Mouse (Mus musculus) urinary bladder, postnatal 10 days (tissue): ENCODE measurements around the gene Smtn.

Experiments
- DNase-seq: peaks from one replicate; pipeline ENCODE4 v3.0.0; 2022; ENCODE audit warnings: low spot score

Smtn gene

GRCm38 (mm10) chr11:3540451-3541085 lies at the start of gene Smtn:
Gene Smtn, minus strand, starts transcription at chr11:3540612.
- DNase-seq, result no peak

GRCm38 (mm10) chr11:3588036-3588672 lies 47.7 kb upstream of the Smtn start:
- no peak for DNase-seq

DNA sequence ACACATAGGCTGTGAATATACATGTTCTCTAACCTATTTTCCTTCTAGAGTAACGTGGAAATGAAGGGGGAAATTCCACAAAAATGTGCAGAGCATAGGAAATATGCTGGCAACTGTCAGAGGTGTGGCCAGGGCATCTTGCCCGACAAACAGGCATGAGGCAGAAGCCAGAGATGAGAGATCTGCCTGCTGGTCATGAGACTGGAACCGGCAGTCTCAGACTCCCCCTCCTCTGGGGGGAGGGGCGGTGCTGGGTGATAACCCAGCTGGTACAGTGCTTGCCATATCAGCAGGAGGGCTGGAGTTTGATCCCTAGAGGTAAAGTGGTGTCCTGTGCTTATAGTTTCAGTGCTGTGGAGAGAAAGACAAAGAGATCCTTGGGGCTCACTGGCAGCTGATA lies 46.9 kb upstream of the Smtn start:
- no peak for DNase-seq

DNA sequence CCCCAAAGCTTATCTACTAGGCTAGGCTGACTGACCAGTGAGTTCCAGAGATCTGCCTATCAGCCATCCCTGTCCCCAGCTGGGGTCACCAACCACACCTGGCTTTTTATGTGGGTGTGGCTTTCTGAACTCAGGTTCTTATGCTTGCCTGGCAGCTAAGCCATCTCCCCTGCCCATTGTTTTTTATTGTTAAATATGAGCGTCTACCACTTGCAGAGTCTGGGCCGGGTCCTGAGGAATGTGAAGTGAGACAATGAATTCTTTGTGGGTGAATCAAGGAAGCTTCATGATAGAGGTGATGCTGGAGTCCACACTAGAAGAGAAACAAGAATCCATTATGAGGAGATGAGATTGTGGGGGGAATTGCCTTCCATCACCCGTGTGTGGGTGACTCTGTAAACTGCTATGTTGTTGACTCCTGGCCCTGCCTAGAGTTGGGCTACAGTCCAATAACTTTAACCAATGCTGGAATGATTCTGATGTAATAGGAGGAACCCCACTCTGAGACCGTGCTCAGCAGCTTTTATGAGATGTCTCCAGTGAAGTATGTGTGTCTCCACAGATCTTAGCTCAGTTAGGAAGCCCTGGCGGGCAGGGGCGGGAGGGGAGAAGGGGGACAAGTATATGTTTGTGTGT lies 45.7 kb upstream of the Smtn start:
- DNase-seq, result no peak

- DNase-seq, result no peak
Measured at GRCm38 (mm10) chr11:3583127-3583526, 42.7 kb upstream of the Smtn start.

- no peak for DNase-seq
Measured at GRCm38 (mm10) chr11:3581908-3582307, 41.5 kb upstream of the Smtn start.

- no peak for DNase-seq
Measured at GRCm38 (mm10) chr11:3580306-3581084, 40.1 kb upstream of the Smtn start.

DNA sequence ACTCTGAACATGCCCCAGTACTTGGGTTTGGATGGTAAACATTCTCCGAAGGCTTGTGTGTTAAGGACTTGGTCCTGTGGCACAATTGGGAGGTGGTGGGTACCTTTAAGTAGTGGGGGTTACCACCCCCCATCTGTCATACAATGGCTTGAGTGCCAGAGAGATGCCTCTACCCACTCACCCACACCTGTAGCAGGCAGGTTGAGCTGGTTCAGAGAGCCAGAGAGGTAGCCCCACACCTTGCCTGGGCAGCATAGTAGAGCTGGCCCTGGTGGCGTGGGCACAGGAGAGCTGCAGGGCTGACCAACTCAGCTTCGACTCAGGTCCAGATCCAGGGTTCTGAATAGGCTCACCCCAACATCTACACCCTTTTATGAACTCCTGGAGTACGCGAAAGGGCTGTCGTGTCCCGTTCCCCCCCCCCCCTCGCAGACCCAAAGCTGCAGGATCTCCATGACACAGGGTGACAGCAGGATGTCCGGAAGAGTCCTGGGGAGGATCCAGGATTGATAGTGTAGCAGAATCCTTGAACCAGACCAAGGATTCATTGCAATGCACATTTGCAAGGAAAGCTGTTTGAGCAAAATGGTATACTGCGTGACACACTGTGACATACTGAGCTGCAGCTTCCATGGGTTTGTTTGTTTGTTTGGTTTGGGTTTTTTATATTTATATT lies 37.8 kb upstream of the Smtn start:
- DNase-seq, result no peak

DNA sequence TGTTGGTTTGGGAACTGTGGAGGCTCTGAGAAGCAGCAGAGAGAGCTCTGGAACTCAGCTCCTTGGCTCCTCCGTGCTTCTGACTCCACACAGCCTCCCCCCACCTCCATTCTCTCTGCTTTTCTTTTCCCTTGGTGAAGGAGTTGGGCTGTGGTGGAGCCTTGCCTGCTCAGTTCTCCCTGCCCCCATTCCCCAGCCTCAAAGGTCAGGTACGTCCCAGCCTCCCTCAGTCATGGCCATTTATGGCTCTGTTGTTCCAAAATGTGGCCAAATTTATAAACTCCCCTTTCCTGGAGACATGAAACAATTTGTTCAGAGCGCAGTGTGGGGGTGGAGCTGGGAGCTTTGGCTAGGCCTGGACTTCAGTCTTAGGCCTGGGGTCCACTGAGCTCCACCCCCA lies 34.8 kb upstream of the Smtn start:
- no peak for DNase-seq

- DNase-seq, result no peak
Measured at GRCm38 (mm10) chr11:3573092-3573491, 32.7 kb upstream of the Smtn start.

GRCm38 (mm10) chr11:3572181-3572580 lies 31.8 kb upstream of the Smtn start:
- no peak for DNase-seq

- DNase-seq, result no peak
Measured at GRCm38 (mm10) chr11:3570321-3570720, 29.9 kb upstream of the Smtn start.

DNA sequence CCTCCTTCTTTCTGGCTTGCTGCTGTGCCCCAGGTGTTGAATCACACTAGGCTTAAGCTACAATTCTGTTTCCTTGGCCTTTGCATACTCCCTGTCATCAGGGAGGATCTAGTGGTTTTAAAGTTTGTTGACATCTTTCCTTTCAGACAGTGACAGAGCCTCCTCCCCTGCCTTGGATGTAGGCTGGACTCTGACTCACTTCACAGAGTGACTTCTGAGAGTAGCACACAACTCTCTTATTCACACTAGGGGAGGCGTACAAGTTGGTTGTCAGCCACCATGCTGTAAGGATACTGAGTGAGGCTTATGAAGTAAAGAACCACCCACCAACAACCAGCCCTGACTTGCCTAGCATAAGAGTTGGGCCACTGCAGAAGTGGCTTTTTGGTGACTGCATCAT lies 27.5 kb upstream of the Smtn start:
- no peak for DNase-seq

DNA sequence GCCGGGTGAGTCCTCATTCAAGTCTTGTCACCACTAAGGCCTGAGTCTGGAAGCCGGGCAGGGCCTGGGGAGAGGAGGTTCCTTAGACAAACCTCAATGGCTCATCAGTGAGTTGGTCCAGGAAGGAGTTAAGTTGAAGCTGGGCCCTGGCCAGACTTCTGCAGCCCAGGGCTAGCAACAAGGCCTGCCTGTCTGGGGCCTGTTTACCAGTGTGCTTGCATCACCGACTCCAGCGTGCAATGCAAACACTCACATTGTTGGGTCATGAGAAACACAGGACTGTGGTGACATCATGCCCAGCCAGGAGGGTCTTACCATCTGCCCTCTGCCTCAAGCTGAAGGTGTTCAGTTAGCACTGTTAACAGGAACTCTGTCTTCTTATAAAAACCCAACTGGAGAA lies 25.6 kb upstream of the Smtn start:
- no peak for DNase-seq

DNA sequence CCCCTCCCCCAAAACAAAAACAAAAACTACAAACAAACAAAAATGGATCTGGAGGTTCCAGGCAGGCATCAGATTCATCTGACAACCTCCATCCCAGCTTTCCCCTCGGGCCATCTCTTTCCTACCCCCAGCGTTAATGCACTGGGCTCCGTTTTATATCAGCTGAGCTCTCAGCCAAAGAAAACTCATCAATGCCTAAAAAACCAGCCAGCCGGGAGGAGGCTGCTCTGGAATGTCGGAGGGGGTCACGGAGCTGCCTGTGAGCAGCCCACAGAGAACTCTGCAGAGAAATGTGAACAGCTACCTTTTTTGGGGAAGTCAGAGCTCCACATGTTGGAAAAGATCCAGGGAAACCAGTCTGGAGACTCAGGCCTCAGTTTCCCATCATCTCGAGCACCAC lies 24.0 kb upstream of the Smtn start:
- no peak for DNase-seq

- no peak for DNase-seq
Measured at GRCm38 (mm10) chr11:3563853-3564252, 23.4 kb upstream of the Smtn start.

DNA sequence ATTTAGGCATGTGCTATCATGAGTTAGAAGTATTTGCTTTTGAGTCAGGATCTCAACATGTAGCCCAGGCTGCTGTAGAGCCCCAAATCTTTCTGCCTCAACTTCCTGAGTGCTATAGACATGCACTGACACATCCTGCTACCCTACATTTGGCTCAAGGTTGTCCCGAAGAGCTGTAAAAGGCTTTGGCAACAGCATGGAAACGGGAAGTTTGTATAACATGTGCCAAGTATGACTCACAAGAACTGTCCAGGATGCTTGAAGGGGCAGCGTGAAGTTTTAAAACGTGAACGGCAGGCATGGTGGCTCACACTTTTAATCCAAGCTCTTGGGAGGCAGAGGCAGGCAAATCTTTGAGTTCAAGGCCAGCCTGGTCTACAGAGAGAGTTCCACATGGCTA lies 19.8 kb upstream of the Smtn start:
- no peak for DNase-seq

- no peak for DNase-seq
Measured at GRCm38 (mm10) chr11:3557852-3558251, 17.4 kb upstream of the Smtn start.

- no peak for DNase-seq
Measured at GRCm38 (mm10) chr11:3554976-3555375, 14.6 kb upstream of the Smtn start.

DNA sequence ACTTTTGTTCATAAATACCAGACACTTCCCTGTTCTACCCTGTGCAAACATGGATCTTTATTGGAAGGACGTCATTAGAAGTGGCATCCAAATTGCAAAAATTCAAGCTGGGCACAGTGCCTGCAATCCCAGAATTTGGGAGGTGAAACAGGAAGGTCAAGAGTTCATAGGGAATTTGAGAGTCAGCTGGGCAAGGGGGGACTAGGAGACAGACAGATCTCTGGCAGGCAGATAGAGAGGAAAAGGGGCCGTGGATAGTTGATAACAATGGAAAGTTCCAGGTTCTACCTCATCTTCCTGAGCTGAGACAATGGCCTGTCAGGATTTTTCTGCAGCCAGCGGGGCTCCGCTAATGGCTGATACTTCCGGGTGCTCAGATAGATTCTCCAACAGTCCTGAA lies 9.4 kb upstream of the Smtn start:
- DNase-seq, result no peak

DNA sequence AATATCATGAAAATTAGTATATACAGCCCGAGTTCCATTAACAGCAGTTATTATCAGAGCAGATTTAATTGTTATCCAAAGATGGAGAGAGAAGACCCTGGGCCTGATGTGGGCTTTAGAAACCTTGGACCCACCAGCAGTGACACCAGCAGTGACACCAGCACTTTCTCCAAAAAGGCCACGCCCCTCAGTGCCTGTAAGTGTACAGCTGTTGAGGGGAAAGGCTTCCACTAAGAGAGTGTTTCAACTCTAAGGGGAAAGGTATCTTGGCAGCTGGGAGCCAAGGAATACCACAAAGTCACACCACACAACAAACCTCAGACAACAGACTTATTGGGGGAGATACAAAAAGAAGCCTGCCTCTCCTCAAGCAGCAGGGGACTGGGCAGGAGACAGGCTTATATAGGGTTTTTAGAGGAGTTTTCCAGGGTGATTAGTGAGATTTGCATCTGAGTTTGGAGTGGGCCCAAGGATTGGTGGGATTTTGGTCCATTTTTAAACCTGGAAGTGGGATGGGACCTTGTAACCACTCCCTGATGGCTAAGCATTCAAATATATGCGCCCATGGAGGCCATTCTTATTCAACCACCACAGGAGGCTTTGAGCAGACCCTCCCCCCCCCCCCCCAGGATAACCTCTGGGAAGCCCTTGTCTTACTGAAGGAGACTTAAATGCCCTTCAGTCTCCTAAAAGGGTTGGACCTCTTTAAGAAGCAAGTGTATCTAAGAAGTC lies 8.3 kb upstream of the Smtn start:
- DNase-seq, result no peak

GRCm38 (mm10) chr11:3547969-3548368 lies 7.6 kb upstream of the Smtn start:
- DNase-seq, result no peak
